Mouse (Mus musculus): ENCODE measurements around the gene Ppp1r37. TPM values are rescaled to one million over a fixed set of nuclear protein-coding genes. Genes with fewer than 3 reads are reported as not detected.
A peak's percentile ranks its signal among the peaks of the same experiment; 100 is the strongest.

Ppp1r37 gene
- total and polyA plus RNA-seq, 2 experiments from 2014 or later = 27.2 to 87.8 TPM

- no peaks in the 10 kb centered on the region for H3K27me3 ChIP-seq (ENCODE audit: insufficient read depth, low read length)
- no peak overlapping the region for H3K27ac ChIP-seq (ENCODE audit: low read depth, low read length)
- H3K4me2 ChIP-seq (ENCODE audit: low read depth) = peak overlapping the region; percentile 93
- H3K9me3 ChIP-seq (ENCODE audit: low read length) = no peaks in the 10 kb centered on the region
- TF ChIP-seq CTCF (IDR thresholded peaks at IDR 0.05; ENCODE audit: low read depth) = no peak
- H3K4me3 ChIP-seq (ENCODE audit: low read depth, low read length) = peak overlapping the region; percentile 73
- H3K36me3 ChIP-seq (ENCODE audit: insufficient read depth) = peaks cover 20% of the 10 kb centered on the region
- H3K9ac ChIP-seq = peak overlapping the region; percentile 90
- ATAC-seq = no peak
- WGBS = 84% methylated on average over 12 of the region's 12 CpGs
- DNase-seq = no peak
- H3K4me1 ChIP-seq (ENCODE audit: insufficient read depth) = peaks cover 15% of the 10 kb centered on the region
Observed at GRCm38 (mm10) chr7:19603055-19603454, 40.2 kb upstream of the Ppp1r37 start.

DNA sequence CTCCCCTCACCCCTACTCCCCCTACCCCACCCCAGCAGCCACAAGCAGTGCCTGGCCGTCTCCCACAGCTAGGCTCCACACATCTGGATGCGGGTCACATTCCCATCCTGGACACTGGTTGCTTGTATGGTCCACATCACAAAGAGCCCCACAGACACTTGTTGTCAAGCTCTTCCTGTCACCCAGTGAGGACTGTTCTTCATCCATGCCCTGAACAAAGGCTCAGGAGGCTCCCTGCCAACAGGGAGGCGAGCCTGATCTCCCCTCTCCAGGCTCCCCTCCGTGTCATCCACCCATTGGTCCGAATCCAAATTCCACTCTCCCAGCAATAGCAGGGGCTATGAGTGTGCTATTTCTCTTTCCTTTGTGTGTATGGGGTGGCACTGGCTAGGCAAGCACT, 37.7 kb upstream of the Ppp1r37 start:
- Histone ChIP-seq H3K4me3 (ENCODE audit: low read depth, low read length) (no peak overlapping the region), H3K27me3 (ENCODE audit: insufficient read depth, low read length) (no peaks in the 10 kb centered on the region), H3K36me3 (ENCODE audit: insufficient read depth) (peaks cover 27% of the 10 kb centered on the region), H3K4me1 (ENCODE audit: insufficient read depth) (peaks cover 15% of the 10 kb centered on the region), H3K27ac (ENCODE audit: low read depth, low read length) (no peak overlapping the region), H3K9ac (no peak overlapping the region), H3K9me3 (ENCODE audit: low read length) (no peaks in the 10 kb centered on the region), H3K4me2 (ENCODE audit: low read depth) (no peak overlapping the region)
- ATAC-seq = peak; percentile 52
- TF ChIP-seq CTCF (IDR thresholded peaks at IDR 0.05; ENCODE audit: low read depth) = no peak
- peak; percentile 52 for DNase-seq
- 48% methylated on average over 5 of the region's 5 CpGs for WGBS

- no peak overlapping the region for H3K4me2 ChIP-seq (ENCODE audit: low read depth)
- H3K4me3 ChIP-seq (ENCODE audit: low read depth, low read length) = no peak overlapping the region
- H3K27ac ChIP-seq (ENCODE audit: low read depth, low read length) = no peak overlapping the region
- peaks cover 65% of the 10 kb centered on the region for H3K36me3 ChIP-seq (ENCODE audit: insufficient read depth)
- H3K27me3 ChIP-seq (ENCODE audit: insufficient read depth, low read length) = no peaks in the 10 kb centered on the region
- no peaks in the 10 kb centered on the region for H3K9me3 ChIP-seq (ENCODE audit: low read length)
- ATAC-seq (no peak), DNase-seq (no peak)
- WGBS = 93% methylated on average over 10 of the region's 10 CpGs
- no peak overlapping the region for H3K9ac ChIP-seq
- TF ChIP-seq CTCF (IDR thresholded peaks at IDR 0.05; ENCODE audit: low read depth) = no peak
- H3K4me1 ChIP-seq (ENCODE audit: insufficient read depth) = no peaks in the 10 kb centered on the region
Observed at GRCm38 (mm10) chr7:19593061-19593730, 30.3 kb upstream of the Ppp1r37 start.

DNA sequence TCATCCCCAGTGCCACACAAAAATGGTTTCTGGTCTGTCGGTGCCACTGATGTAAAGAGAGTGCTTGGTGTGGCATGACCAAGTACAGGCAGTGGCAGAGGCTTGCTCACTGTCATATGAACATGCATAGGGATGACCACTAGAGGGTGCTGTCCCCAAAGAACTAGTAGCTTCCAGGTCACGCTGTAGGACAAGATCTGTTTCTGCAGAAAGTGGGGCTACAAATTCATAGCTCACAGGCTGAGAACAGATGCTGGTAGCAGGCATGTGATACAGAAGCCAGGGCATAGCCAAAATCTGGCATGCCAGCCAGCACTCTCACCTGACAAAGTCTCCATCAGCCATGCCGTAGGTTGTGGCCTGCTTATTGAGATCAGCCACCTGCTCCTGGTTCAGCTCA, 27.0 kb upstream of the Ppp1r37 start:
- Histone ChIP-seq H3K36me3 (ENCODE audit: insufficient read depth) (peaks cover 83% of the 10 kb centered on the region), H3K4me2 (ENCODE audit: low read depth) (no peak overlapping the region), H3K4me3 (ENCODE audit: low read depth, low read length) (no peak overlapping the region), H3K27ac (ENCODE audit: low read depth, low read length) (no peak overlapping the region), H3K9me3 (ENCODE audit: low read length) (no peaks in the 10 kb centered on the region), H3K9ac (no peak overlapping the region), H3K4me1 (ENCODE audit: insufficient read depth) (no peaks in the 10 kb centered on the region), H3K27me3 (ENCODE audit: insufficient read depth, low read length) (no peaks in the 10 kb centered on the region)
- DNase-seq (peak; percentile 81), ATAC-seq (peak; percentile 85)
- peak; percentile 91 for TF ChIP-seq CTCF (IDR thresholded peaks at IDR 0.05; ENCODE audit: low read depth)
- WGBS = 47% methylated on average over 3 of the region's 3 CpGs

- peak; percentile 44; the same call in 1 of the 2 replicates for ATAC-seq
- Histone ChIP-seq H3K9me3 (ENCODE audit: low read length) (no peaks in the 10 kb centered on the region), H3K4me3 (ENCODE audit: low read depth, low read length) (no peak overlapping the region), H3K4me2 (ENCODE audit: low read depth) (no peak overlapping the region), H3K27ac (ENCODE audit: low read depth, low read length) (no peak overlapping the region), H3K4me1 (ENCODE audit: insufficient read depth) (no peaks in the 10 kb centered on the region), H3K27me3 (ENCODE audit: insufficient read depth, low read length) (no peaks in the 10 kb centered on the region), H3K9ac (no peak overlapping the region), H3K36me3 (ENCODE audit: insufficient read depth) (peaks cover 89% of the 10 kb centered on the region)
- DNase-seq = peak; percentile 57
- 41% methylated on average over 3 of the region's 3 CpGs for WGBS
- TF ChIP-seq CTCF (IDR thresholded peaks at IDR 0.05; ENCODE audit: low read depth) = peak; percentile 76
Observed at GRCm38 (mm10) chr7:19589207-19589606, 26.3 kb upstream of the Ppp1r37 start.

DNA sequence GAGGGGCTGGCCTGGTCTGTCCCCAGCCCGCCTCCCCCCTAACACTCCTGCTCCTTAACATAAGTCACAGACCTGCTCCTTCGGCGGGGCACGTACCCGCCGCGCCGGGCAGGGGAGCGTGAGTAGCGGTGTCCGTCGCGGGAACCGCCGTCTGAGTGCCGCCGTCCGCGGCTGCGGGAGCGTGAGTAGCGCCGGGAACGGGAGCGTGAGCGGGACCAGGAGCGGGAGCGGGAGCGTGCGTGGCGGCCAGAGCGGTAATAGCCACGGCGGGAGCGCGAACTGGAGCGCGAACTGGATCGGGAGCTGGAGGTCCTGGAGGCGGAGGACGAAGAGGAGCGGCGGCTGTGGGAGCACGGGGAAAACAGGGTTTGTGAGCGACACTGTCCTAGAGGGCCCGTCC, 23.4 kb upstream of the Ppp1r37 start:
- 80% methylated on average over 46 of the region's 46 CpGs for WGBS
- H3K4me1 ChIP-seq (ENCODE audit: insufficient read depth) = no peaks in the 10 kb centered on the region
- H3K36me3 ChIP-seq (ENCODE audit: insufficient read depth) = peaks cover 88% of the 10 kb centered on the region
- TF ChIP-seq CTCF (IDR thresholded peaks at IDR 0.05; ENCODE audit: low read depth) = no peak
- no peaks in the 10 kb centered on the region for H3K27me3 ChIP-seq (ENCODE audit: insufficient read depth, low read length)
- no peak overlapping the region for H3K4me2 ChIP-seq (ENCODE audit: low read depth)
- ATAC-seq (no peak), DNase-seq (no peak)
- no peaks in the 10 kb centered on the region for H3K9me3 ChIP-seq (ENCODE audit: low read length)
- no peak overlapping the region for H3K27ac ChIP-seq (ENCODE audit: low read depth, low read length)
- H3K9ac ChIP-seq = no peak overlapping the region
- no peak overlapping the region for H3K4me3 ChIP-seq (ENCODE audit: low read depth, low read length)

DNA sequence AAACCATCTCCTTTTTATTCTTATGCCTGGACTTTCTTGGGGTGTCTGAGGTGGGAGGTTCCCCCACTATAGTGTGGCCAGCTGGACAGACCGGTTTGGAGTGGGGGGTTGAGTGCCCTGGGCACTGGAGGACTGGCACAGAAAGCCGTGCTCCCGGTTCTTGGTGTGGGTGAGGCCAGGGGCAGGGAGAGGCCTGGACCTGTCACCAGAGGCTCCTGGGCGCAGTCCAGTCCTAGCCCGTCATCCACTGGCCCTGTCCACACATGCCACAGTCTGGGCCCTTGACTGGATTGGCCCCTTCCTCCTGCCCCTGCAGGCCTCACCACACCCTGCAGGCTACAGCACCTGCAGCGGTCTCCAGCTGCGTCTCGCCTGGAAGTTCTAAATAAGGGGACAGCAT, 17.8 kb upstream of the Ppp1r37 start:
- Histone ChIP-seq H3K4me2 (ENCODE audit: low read depth) (no peak overlapping the region), H3K9ac (no peak overlapping the region), H3K4me1 (ENCODE audit: insufficient read depth) (peaks cover 3% of the 10 kb centered on the region; the same call in 1 of the 2 replicates), H3K36me3 (ENCODE audit: insufficient read depth) (peaks cover 48% of the 10 kb centered on the region), H3K27me3 (ENCODE audit: insufficient read depth, low read length) (peaks cover 17% of the 10 kb centered on the region), H3K4me3 (ENCODE audit: low read depth, low read length) (no peak overlapping the region), H3K27ac (ENCODE audit: low read depth, low read length) (no peak overlapping the region), H3K9me3 (ENCODE audit: low read length) (no peaks in the 10 kb centered on the region)
- no peak for ATAC-seq
- WGBS = 92% methylated on average over 8 of the region's 8 CpGs
- no peak for TF ChIP-seq CTCF (IDR thresholded peaks at IDR 0.05; ENCODE audit: low read depth)
- DNase-seq = no peak

Measured in forebrain, postnatal 0 days (tissue).